Mouse (Mus musculus) liver, adult (tissue): Measurements from ENCODE around the gene Poc1a.

Experiments
- GATA4 ChIP-seq: IDR thresholded peaks from 2 replicates; pipeline ENCODE4 v1.6.1; 2014; ENCODE audit warnings: mild to moderate bottlenecking, low read length; ENCODE audit not compliant: insufficient replicate concordance

Gene Poc1a

DNA sequence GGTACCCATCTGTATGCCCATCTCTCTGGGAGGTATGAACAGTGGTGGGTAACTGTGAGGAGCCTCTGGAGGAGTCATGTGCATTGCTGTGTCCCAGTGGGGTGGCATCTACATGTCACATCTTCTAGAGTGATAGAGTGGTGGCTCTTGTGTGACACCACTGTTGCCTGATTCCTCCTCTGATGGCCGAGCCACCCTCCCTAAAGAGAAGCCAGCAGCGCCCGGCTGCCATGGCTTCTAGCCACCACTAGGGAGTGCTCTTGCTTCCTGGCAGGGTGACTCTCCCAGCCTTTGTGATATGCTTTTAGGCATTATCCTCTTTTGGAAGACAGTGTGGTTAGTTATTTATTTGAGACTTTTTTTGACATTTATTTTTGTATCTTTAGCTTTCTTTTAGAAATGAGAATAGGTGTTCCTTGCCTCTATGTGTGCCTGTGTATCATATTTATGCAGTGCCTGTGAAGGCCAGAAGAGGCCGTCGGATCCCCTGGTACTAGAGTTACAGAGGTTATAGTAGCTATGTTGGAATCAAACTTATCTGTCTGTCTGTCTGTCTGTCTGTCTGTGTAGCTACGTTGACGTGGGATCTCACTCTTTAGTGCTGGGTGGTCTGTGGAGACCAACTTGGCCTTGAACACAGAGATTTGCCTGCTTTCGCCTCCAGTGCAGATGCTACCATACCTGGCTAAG, 25.9 kb downstream of the Poc1a start:
- no peak for TF ChIP-seq GATA4

GRCm38 (mm10) chr9:106308151-106308550, 27.3 kb downstream of the Poc1a start:
- TF ChIP-seq GATA4: no peak

DNA sequence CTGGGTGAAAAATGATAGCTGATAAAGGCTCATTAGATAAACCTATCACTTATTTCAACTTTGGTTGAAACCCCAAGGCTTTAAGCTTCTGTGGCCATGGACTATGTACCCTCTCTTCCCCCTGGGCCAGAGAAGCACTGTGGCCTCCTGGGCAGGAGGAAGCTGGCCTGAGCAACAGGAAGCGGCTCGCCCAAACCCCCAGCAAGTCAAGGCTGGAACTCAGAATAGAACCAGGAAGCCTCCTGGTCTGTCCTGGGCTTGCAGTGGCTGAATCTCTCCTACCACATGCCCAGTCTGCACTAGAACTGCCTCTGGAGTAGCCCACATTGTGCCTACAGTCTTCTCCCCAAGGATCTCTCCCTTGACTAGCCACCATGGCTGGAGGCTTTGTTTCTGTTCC, 27.7 kb downstream of the Poc1a start:
- TF ChIP-seq GATA4: no peak

GRCm38 (mm10) chr9:106308983-106309382, 28.1 kb downstream of the Poc1a start:
- no peak for TF ChIP-seq GATA4

GRCm38 (mm10) chr9:106309859-106310258, 29.0 kb downstream of the Poc1a start:
- TF ChIP-seq GATA4: no peak

- TF ChIP-seq GATA4: no peak
These were observed 30.8 kb downstream of the Poc1a start for GRCm38 (mm10) chr9:106311625-106312191.

DNA sequence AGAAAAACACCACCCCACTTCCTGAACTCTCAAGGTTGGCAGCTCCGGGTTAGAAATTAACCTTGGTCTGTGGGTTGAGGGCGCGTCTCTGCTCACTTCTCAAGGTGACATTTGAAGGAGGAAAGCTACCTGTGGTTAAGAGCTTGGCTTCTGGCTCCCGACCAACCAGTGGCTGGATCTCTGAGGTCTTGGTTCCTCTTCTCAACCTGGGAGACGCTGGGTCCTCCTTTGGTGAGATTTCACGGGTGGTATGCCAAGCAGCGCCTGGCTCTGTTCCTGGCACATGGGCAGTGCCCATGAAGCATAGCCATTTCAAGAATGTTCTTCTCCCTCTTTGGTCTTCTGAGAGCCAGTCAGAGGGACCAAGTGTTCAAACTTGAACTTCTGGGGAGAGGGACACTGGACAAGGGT, 32.1 kb downstream of the Poc1a start:
- TF ChIP-seq GATA4: no peak

DNA sequence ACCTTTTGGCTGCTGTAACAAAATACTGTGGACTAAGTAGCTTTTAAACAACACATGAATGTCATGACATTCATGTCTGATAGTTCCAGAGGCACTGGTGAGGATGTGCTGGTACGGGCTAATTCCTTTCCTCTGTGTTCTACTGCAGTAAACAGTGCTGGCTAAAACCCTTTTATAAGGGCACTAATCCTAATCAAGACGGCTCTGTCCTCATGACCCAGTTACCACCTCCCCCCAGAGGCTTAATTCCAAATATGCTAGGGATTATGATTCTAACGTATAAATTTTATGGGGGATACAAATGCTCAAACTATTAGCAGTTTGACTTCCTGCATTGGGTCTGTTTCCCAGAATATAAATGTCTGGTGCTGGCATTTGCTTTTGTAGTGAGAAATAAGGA, 33.3 kb downstream of the Poc1a start:
- TF ChIP-seq GATA4: no peak

DNA sequence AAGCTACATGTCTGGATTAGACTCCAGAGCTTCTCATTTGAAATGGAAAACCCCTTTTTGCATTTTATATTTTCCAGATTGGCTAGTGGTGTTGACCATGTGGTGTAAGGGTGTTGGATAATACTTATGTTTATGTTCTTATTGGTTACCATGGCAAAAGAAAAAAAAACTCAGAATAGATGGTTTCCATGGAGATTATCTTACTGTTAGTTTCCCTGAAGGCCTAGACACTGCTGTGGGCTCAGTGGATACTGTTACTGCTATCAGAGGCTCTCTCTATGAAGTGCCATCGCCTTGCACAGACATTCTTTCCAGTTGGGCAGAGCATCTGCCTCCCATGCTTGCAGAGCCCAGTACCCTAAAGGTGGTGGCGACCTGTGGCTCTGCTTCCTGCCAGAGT, 37.2 kb downstream of the Poc1a start:
- TF ChIP-seq GATA4: no peak

GRCm38 (mm10) chr9:106319095-106319494, 38.2 kb downstream of the Poc1a start:
- no peak for TF ChIP-seq GATA4

DNA sequence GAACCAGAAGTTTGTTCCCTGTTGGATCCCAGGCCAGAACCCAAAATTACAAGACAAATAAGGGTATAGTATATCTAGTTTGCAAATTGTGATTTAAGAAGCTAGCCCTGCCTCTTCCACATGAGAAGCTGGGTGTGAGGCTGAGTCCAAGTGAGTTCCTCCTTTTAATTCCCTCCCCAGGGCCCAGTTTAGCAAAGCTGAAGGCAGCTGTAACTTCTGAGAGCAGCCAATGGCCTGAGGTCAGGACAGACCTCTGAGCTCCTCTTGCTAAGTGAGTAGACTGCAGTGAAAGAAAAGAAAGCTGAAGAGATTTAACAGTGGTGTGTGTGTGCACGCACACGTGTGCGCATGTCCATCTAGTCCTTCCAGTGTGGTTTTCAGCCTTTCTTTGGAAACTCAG, 41.6 kb downstream of the Poc1a start:
- TF ChIP-seq GATA4: no peak

GRCm38 (mm10) chr9:106326241-106326640, 45.4 kb downstream of the Poc1a start:
- TF ChIP-seq GATA4: no peak

DNA sequence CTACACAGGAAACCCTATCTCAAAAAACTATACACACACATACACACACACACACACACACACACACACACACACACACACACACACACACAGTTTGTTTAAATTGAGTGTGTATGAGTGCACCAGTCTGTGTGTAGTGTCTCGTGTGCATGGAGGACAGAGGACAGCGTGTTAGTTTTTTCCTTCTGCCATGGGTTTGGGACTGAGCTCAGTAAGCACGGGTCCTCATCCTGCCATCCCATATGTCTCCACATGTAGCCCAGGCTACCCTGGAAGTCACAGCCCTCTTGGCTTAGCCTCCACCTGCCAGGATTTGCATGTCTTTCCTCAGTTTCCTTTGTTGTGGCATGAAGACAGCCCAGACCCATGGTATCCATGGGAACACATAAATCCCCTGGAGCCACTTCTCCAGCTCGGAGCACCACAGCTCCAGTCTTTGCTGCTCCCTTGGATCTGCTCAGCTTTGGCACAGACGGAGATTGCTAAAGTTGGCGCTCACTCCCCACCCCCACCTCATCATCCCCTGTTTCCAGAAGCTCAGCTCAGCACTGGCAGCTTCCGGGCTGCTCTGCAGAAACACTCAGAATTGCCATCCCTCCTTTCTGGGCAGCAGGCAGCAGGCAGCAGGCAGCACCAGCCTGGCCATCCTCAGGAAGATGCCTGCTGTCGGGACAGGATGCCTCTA, 46.4 kb downstream of the Poc1a start:
- no peak for TF ChIP-seq GATA4

GRCm38 (mm10) chr9:106328068-106328610, 47.3 kb downstream of the Poc1a start:
- no peak for TF ChIP-seq GATA4

GRCm38 (mm10) chr9:106328772-106329511, 48.1 kb downstream of the Poc1a start:
- TF ChIP-seq GATA4: no peak
